Mouse (Mus musculus) ovary, adult 18-20 months (tissue): ENCODE results near the gene Olfr1241.

Experiments
- DNase-seq: peaks from one replicate; pipeline ENCODE4 v3.0.0; 2022; ENCODE audit warnings: low spot score, mixed read lengths

The Olfr1241 gene

DNA sequence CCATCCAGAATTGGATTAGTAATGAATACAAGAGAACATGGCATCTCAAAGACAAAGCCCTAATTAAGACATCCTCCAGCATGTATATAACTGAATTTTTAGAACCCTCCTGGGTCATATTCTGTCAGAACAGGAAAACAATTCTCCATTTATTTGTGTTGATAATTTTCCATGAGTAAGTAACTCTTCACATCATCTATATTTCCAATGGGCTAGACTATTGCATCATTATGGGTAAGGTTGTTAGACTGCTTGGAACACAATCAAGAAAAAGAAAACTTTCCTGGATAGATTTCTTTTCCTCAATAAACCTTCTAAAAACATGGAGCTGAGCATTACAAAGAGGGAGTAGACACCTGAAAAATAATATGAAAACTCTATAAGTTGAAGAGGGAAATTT, at the start of gene Olfr1241:
Gene Olfr1241 (minus strand): TSS at position 101 of the 400 bp plus-strand sequence.
- no peak for DNase-seq

DNA sequence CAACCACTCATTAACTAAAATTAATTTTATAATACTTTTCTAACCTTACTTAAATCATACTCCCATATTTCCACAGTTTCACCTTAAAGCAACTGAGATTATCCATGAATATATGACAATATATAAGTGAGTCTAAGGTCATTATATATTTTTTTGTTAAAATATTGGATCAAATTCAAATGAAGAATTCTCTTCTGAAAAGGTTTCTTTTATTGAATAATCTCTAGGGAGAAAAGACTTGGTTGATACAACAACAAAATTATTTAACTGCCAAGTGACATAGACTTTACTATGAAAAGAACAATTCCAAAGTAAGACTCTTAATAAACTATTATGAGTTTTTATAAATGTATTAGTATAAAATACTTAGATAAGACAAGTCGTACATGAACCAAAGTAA, 44.5 kb upstream of the Olfr1241 start, which contains the start of gene Olfr1243:
Gene Olfr1243 (minus strand): TSS at position 101 of the 400 bp plus-strand sequence.
- no peak for DNase-seq

DNA sequence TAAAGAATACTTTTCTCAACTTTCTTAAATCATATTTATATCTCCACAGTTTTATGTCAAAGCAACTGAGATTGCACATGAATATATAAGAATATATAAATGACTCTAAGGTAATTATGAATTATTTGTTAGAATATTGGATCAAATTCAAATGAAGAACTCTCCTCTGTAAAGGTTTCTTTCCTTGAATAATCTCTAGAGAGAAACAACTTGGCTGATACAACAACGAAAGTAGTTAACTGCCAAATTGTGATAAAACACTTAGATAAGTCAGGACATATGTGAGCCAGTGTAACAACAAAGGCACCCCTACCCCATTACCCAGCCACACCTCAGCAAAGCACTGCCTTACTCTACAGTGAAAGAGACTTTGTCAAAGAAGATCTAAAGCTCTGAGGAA, 11.3 kb upstream of the Olfr1241 start, which contains the start of gene Olfr1242:
Gene Olfr1242 (minus strand): TSS at position 101 of the 400 bp plus-strand sequence.
- no peak for DNase-seq

DNA sequence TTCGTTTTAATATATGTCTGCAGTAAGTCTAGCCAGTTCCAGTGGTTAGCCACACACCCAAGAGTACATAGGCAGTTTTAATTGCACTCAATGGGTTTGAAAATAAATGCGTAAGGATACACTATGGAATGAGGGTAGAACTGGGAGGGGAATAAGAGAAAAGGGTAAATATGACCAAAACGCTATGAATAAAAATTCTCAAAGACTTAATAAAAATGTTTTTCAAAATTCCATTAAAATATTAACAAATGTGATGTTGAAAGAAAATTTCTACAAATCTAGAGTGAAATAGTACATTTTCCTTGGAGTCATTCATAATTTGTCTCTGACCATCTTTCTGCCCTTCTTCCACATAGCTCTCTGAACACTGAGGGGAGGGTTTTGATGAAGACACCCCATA, 44.0 kb downstream of the Olfr1241 start, which contains the start of gene Olfr1240:
Gene Olfr1240 (minus strand): TSS at position 101 of the 400 bp plus-strand sequence.
- no peak for DNase-seq
